Mouse (Mus musculus) heart, embryonic 14.5 days (tissue): ENCODE measurements at regions not wholly inside any gene's neighbourhood (a gene's known extent, or its start where the extent isn't known, plus 50 kb on each side); places are given as distances from the start of the nearest gene placed in this dataset.

Experiments used
- ATAC-seq: fragments of 200-750 bp; cut with Nextera tagmentation; 2 replicates; pipeline ENCODE4 v1.8.0; 2017; ENCODE audit warnings: low read depth, moderate TSS enrichment; ENCODE audit not compliant: insufficient number of reproducible peaks, insufficient read depth, low FRiP score
- H3K27ac ChIP-seq, 2 experiments: fragments of 200-500 bp in 1 of 2; fragments of 300-500 bp in 1 of 2; sonication (generic) in 1 of 2; replicated peaks in 1 of 2; 2 replicates each; pipeline ENCODE4 v1.5.1; 2012 to 2014; ENCODE audit warnings: low read depth in 2 of 2, low read length in 2 of 2, control low read depth in 1 of 2, mild to moderate bottlenecking in 1 of 2, mixed read lengths in 1 of 2; ENCODE audit not compliant: control insufficient read depth in 1 of 2, insufficient read depth in 1 of 2
- H3K27me3 ChIP-seq: fragments of 300-500 bp; sonication (generic); 2 replicates; pipeline ENCODE4 v1.6.1; 2014; ENCODE audit warnings: mild to moderate bottlenecking, low read length, control low read depth; ENCODE audit not compliant: control insufficient read depth, insufficient read depth
- H3K36me3 ChIP-seq: fragments of 300-500 bp; sonication (generic); 2 replicates; pipeline ENCODE4 v1.6.1; 2014; ENCODE audit warnings: mild to moderate bottlenecking, control low read depth, low read length, mixed read lengths; ENCODE audit not compliant: control insufficient read depth, insufficient read depth
- H3K4me1 ChIP-seq, 2 experiments: fragments of 200-500 bp in 1 of 2; fragments of 300-500 bp in 1 of 2; sonication (generic) in 1 of 2; 2 replicates each; pipeline ENCODE4 v1.6.1; 2012 to 2014; ENCODE audit warnings: low read length in 2 of 2, control low read depth in 1 of 2, mixed read lengths in 1 of 2; ENCODE audit not compliant: control insufficient read depth in 2 of 2, insufficient read depth in 2 of 2
- H3K4me2 ChIP-seq: fragments of 300-500 bp; sonication (generic); 2 replicates; pipeline ENCODE4 v1.6.1; 2014; ENCODE audit warnings: mild to moderate bottlenecking, low read length
- H3K4me3 ChIP-seq, 2 experiments: fragments of 200-500 bp in 1 of 2; fragments of 300-500 bp in 1 of 2; sonication (generic) in 1 of 2; 2 replicates each; pipeline ENCODE4 v1.5.1; 2012 to 2014; ENCODE audit warnings: low read length in 2 of 2, mild to moderate bottlenecking in 2 of 2, control low read depth in 1 of 2, low read depth in 1 of 2, moderate library complexity in 1 of 2; ENCODE audit not compliant: control insufficient read depth in 1 of 2, insufficient read depth in 1 of 2
- H3K9ac ChIP-seq: fragments of 300-500 bp; sonication (generic); 2 replicates; pipeline ENCODE4 v1.6.1; 2014; ENCODE audit warnings: mild to moderate bottlenecking, low read length
- H3K9me3 ChIP-seq: fragments of 300-500 bp; sonication (generic); 2 replicates; pipeline ENCODE4 v1.6.1; 2016; ENCODE audit warnings: low read length, control low read depth; ENCODE audit not compliant: control insufficient read depth
- WGBS: fragments of 180-500 bp; shearing (Covaris S2); extraction: QIAGEN DNeasy Blood & Tissue Kit; methylation state at CpG from one replicate; pipeline ENCODE4 v1.1.7; 2014; 5-methylcytosine and 5-hydroxymethylcytosine counted together

DNA sequence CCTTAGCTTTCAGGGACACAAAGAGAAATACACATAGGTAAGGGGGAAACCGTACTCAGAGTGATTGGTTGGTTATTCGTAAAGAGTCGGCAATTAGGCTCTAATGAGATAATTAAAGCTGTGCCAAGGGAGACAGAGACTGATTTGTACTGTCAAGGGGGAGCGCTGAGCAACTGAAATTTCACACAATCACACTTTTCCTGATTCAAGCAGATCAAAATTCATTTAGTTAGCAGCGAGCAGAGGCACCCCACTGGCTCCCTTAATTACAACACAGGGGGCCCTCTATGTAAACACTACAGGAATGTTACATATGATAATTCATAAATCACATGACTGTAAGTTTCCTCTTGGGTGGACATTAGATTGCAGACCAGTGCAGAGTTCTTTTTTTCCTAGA is 180.5 kb downstream of the Phlda1 start:
- no peak overlapping the region for H3K4me3 ChIP-seq
- WGBS, result 67% methylated on average over 5 of the region's 5 CpGs
- H3K4me2 ChIP-seq, result no peak overlapping the region
- H3K4me1 ChIP-seq, result no peaks in the 10 kb centered on the region
- H3K27me3 ChIP-seq, result no peaks in the 10 kb centered on the region
- no peak overlapping the region for H3K9ac ChIP-seq
- H3K9me3 ChIP-seq, result no peaks in the 10 kb centered on the region
- no peaks in the 10 kb centered on the region for H3K36me3 ChIP-seq
- H3K27ac ChIP-seq, result no peak overlapping the region
- ATAC-seq, result no peak

DNA sequence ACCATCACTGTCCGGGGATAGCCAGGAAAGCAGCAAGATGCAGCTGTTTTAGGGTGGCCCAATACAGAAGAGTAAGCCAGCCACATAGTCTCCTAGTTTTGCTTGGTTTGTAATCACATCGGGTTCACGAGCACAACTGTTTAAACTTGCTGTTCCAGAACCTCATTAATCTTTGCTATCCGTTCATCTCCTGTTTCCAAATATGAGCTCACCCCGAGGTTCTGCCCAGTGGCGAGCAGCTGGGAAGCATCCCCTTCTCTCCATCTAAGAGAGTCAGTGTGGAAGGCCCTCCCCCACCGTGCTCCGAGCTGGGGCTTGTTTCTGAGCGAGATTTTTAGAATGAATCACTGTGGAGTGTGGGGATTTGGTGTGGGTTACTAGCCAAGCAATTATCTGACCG is 183.5 kb downstream of the Phlda1 start:
- H3K4me2 ChIP-seq, result no peak overlapping the region
- no peak for ATAC-seq
- WGBS, result 64% methylated on average over 10 of the region's 10 CpGs
- H3K27me3 ChIP-seq, result no peaks in the 10 kb centered on the region
- no peak overlapping the region for H3K27ac ChIP-seq
- no peaks in the 10 kb centered on the region for H3K36me3 ChIP-seq
- no peak overlapping the region for H3K4me3 ChIP-seq
- H3K4me1 ChIP-seq, result no peaks in the 10 kb centered on the region
- H3K9me3 ChIP-seq, result no peaks in the 10 kb centered on the region
- no peak overlapping the region for H3K9ac ChIP-seq

DNA sequence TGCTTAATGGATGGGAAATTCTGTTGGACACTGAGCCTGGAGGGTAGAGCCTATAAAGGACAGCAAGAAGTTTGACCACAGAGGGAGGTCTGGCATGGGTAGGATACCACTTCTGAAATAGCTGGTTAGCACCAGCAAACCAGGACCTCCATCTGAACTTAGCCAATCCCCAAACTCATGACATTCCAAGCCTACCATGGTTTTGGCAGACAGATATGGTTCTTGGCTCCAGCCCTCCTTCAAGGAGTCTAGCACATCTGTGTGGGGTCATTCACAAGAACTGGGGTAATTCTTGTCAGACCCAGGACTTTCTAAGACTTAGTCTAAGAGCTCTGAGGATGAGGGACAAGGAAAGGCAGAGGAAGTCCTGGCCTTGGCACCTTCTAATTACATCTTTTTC is 187.7 kb downstream of the Phlda1 start:
- Histone ChIP-seq H3K27me3 (no peaks in the 10 kb centered on the region), H3K9me3 (no peaks in the 10 kb centered on the region), H3K4me1 (peaks cover 3% of the 10 kb centered on the region in 2 experiments; a peak in 2 of 4 replicates), H3K4me2 (no peak overlapping the region), H3K36me3 (no peaks in the 10 kb centered on the region), H3K9ac (no peak overlapping the region), H3K27ac (no peak overlapping the region), H3K4me3 (no peak overlapping the region)
- ATAC-seq, result no peak

DNA sequence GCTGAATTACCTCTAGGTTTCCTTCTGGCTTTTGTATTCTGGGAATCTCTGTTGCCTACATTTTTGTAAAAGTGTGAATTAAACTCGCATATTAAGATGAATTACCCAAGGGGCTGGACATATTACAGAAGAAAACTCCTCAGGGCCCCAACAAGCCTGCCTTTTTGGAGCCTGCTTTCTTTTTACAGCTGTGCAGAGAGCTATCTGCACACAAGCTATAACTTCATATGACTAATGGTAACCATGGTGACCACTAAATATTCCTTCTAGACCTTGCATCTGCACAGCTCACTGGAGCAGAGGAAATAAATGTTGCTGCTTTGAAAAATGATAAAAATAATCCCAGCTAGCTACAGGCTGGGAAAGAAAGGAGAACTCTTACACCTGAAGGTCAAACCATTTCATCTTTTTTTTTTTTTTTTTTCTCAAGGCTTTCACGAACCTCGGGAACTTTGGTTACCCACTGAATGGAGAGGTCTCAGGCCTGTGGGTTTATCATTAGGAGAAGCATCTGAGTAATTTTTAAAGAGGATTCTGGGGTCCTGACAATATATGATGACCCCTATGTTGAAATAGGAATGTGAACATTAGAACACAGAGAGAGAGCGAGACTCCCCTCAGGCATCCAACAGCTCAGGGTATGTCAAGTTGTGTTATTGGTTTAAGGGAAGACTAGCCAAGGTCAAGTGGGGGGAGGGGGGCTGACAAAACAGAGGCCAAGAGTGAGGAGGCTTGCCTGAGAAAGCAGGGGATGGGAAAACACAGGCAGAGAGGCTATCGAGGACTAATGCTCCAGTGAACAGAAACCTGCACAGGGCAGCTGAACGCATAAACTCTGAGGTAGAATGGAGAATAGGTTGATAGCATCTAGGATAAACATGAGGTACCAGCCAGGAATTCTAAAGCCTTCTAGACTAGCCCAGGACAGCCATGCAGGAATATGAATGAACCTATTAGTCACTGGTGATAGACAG is 188.4 kb downstream of the Phlda1 start:
- WGBS, result 61% methylated on average over 6 of the region's 6 CpGs

DNA sequence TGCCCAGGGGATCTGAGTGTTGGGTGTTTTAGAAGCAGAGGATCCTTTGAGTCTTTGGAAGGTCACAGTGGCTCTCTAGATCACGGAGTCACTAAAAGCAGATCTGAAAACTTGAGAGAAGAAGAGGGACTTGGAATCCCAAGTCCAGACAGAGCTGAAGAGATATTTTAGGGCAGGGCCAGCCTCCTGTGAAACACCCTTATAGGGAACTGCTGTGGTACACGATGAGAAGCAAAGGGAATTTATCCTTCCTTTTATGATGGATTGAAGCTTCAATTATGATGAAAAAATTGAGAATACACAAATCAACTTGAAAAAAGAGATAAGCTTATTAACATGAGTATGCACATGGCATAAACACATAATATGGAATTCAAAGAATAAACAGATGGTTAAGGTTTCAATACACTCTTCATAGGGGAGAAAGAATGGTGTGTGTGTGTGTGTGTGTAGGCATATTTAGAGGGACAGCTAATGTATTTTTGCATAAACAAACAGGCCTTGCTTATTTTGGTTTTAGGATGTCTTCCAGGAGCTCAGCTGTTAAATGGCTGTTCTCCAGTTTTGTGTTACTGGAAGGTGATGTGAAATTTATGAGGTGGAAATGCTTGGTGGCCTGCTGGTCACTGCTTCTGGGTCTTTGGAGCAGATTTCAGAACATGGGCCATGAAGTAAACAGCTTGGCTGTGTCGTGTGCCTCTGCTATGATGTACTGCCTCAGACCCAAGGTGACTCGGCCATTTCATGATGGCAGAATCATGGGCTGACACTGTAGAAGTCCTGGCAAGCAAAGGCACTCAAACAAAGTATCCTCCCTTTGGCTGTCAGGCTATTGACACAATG is 190.1 kb downstream of the Phlda1 start:
- Histone ChIP-seq H3K4me1 (peaks cover 3% of the 10 kb centered on the region in 2 experiments; a peak in 2 of 4 replicates), H3K27ac (no peak overlapping the region), H3K4me2 (no peak overlapping the region), H3K36me3 (no peaks in the 10 kb centered on the region), H3K9ac (no peak overlapping the region), H3K9me3 (no peaks in the 10 kb centered on the region), H3K27me3 (no peaks in the 10 kb centered on the region), H3K4me3 (no peak overlapping the region)
- ATAC-seq, result no peak
- WGBS, result 77% methylated on average over 4 of the region's 4 CpGs

More for the DNA sequence above, 188.4 kb downstream of the Phlda1 start:
- H3K36me3 ChIP-seq, result no peaks in the 10 kb centered on the region
- H3K4me1 ChIP-seq, result peaks cover 3% of the 10 kb centered on the region in 2 experiments; a peak in 2 of 4 replicates
- no peak overlapping the region for H3K4me3 ChIP-seq
- H3K9ac ChIP-seq, result no peak overlapping the region
- H3K27me3 ChIP-seq, result no peaks in the 10 kb centered on the region
- H3K9me3 ChIP-seq, result no peaks in the 10 kb centered on the region
- no peak for ATAC-seq
- no peak overlapping the region for H3K4me2 ChIP-seq
- H3K27ac ChIP-seq, result no peak overlapping the region

DNA sequence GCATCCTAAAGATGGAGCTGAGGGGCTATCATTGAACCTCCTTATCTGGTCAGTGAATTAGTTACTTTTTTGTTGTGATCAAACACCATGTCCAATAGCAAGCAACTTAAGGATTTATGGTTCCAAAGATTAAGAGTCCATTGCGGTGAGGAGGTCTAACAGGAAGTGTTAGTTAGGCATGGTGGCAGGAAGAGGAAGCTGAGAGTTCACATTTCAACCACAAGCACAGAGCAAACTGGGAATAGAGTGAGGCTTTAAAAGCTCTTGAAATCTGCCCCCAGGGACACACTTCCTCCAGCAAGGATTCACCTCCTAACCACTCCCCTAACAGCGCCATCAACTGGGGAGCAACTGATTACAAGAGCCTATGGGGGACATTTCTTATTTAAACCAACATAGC is 190.9 kb downstream of the Phlda1 start:
- 87% methylated on average over 2 of the region's 2 CpGs for WGBS
- no peak overlapping the region for H3K4me2 ChIP-seq
- H3K27ac ChIP-seq, result no peak overlapping the region
- H3K36me3 ChIP-seq, result no peaks in the 10 kb centered on the region
- H3K9ac ChIP-seq, result no peak overlapping the region
- no peak for ATAC-seq
- no peak overlapping the region for H3K4me3 ChIP-seq
- H3K9me3 ChIP-seq, result no peaks in the 10 kb centered on the region
- H3K27me3 ChIP-seq, result no peaks in the 10 kb centered on the region
- peaks cover 3% of the 10 kb centered on the region in 2 experiments; a peak in 2 of 4 replicates for H3K4me1 ChIP-seq

DNA sequence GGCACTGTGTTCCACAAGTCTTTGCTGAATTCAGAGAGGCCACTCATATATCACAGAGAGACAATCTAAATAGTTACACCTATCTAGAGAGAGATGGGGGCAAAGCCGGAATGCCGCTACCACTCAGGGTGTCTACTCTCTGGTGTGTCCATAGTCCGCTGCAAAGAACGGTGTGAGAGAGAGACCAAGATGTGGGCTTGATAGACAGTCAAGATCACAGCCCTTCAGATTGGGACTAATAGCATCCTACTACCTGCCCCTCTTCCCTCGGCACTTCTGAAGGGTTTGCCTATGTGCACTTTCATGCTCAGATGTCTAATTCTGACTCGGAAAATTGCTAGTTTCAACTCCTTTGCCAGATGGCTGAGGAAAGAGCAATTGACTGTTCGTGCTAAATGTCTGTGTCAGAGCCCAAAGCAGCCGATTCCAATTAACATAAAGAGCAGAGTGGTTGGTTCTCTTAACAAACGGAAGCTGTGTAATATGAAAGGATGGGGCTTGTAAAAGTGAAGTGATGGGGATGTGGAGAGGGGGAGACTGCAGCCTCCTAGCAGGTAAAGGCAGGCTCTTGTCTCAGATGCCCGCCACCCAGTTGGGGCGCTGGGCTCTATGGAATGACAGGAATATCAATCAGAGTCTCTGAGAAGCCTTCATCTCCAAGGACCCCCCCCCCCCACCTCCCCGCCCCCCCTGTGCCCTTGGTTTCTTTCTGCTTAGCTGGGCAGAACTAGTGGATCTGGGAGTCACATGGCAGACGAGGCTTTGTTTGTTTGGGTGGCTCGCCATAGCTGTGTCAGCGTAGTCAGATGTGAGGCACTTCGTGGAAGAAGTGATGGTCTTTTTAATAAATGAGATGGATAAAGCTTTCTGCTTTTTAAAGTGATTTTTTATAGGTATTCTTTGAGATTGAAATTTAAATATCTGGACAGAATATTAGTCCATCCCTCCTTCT is 193.7 kb downstream of the Phlda1 start:
- ATAC-seq, result no peak
- no peaks in the 10 kb centered on the region for H3K27me3 ChIP-seq
- H3K4me3 ChIP-seq, result no peak overlapping the region
- WGBS, result 84% methylated on average over 16 of the region's 16 CpGs
- no peak overlapping the region for H3K9ac ChIP-seq
- no peaks in the 10 kb centered on the region for H3K36me3 ChIP-seq
- H3K4me1 ChIP-seq, result peaks cover under 1% of the 10 kb centered on the region in 2 experiments; a peak in 2 of 4 replicates
- H3K9me3 ChIP-seq, result no peaks in the 10 kb centered on the region
- no peak overlapping the region for H3K4me2 ChIP-seq
- H3K27ac ChIP-seq, result no peak overlapping the region
